Mouse (Mus musculus): Measurements from ENCODE around the gene Serpinc1. TPM values are rescaled to one million over a fixed set of nuclear protein-coding genes. Genes with fewer than 3 reads are reported as not detected.

The Serpinc1 gene
- total and polyA plus RNA-seq, 2 experiments from 2014 or later: 0.05 to 2.6 TPM

DNA sequence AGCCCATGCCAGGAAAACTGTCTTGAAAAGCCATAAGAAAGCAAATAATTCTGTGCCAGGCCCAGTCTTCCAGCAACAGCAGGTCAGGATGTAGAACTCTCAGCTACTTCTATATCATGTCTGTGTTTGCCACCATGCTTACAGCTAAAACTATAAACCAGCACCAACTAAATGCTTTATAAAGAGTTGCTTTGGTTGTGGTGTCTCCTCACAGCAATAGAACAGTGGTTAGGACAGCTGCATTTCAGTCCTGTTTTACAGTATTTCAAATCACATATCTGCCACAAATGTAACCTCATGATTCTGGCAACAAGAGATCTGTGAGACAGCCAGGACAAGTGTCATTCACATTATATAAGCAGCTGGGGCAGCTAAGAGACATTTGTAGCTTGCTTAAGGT is 62.5 kb downstream of the Serpinc1 start:
- Histone ChIP-seq H3K4me3 (ENCODE audit: low read length) (no peak overlapping the region), H3K9me3 (ENCODE audit: low read length) (no peaks in the 10 kb centered on the region), H3K9ac (replicated peaks; ENCODE audit: low read length) (no peak overlapping the region), H3K4me2 (ENCODE audit: low read depth, low read length) (no peak overlapping the region), H3K27ac (0 out of 2 replicates have a peak overlapping the region, but pooled peaks have one; percentile 45), H3K36me3 (ENCODE audit: insufficient read depth, low read length) (peaks cover 25% of the 10 kb centered on the region; the same call in 1 of the 2 replicates), H3K27me3 (ENCODE audit: insufficient read depth, low read length) (no peaks in the 10 kb centered on the region), H3K4me1 (ENCODE audit: insufficient read depth, low read length) (peaks cover 11% of the 10 kb centered on the region; the same call in 1 of the 2 replicates)
- ATAC-seq (no peak), DNase-seq (ENCODE audit: low spot score) (no peak)
- TF ChIP-seq CTCF (IDR thresholded peaks at IDR 0.05; ENCODE audit: low read depth): no peak

DNA sequence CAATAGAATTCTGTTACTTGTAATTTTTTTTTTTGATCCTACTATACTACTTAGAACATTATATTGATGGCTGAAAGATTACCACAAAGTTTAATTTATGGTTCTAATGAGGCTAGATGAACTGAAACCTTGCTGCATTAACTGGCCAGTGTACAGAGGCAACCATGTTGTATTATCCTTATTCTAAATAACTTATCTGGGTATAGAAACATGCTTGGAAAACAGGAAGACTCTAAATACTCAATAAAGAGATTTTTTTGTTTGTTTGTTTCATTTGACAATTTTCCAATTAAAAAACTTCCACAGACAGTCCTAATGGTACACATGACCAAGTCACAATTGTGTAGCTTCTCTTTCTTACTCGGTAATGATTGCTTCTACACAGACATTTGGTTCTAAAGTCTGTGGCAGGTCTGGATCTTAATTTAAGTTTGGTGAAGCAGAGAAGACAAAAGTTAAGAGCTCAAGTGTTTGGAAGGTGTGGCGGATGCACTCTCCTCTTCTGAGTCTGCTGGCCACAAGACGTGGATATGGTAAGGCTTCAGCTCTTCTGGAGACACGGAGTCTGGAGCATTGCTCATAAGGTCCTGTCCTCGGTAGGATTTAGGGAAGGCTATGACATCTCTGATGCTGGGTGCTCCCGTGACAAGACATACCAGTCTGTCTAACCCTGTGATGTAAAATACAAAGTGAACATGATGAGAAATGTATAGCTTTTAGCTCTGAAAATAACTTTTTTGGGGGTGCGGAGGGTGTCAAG is 63.1 kb downstream of the Serpinc1 start:
- DNase-seq (ENCODE audit: low spot score) (no peak), ATAC-seq (no peak)
- H3K27ac ChIP-seq: no peak overlapping the region
- H3K4me2 ChIP-seq (ENCODE audit: low read depth, low read length): no peak overlapping the region
- H3K4me3 ChIP-seq (ENCODE audit: low read length): no peak overlapping the region
- no peak for TF ChIP-seq CTCF (IDR thresholded peaks at IDR 0.05; ENCODE audit: low read depth)
- H3K9ac ChIP-seq (replicated peaks; ENCODE audit: low read length): no peak overlapping the region
- peaks cover 30% of the 10 kb centered on the region; the same call in 1 of the 2 replicates for H3K36me3 ChIP-seq (ENCODE audit: insufficient read depth, low read length)
- no peaks in the 10 kb centered on the region for H3K9me3 ChIP-seq (ENCODE audit: low read length)
- H3K4me1 ChIP-seq (ENCODE audit: insufficient read depth, low read length): peaks cover 11% of the 10 kb centered on the region; the same call in 1 of the 2 replicates
- 86% methylated on average over 7 of the region's 7 CpGs for WGBS
- H3K27me3 ChIP-seq (ENCODE audit: insufficient read depth, low read length): no peaks in the 10 kb centered on the region

DNA sequence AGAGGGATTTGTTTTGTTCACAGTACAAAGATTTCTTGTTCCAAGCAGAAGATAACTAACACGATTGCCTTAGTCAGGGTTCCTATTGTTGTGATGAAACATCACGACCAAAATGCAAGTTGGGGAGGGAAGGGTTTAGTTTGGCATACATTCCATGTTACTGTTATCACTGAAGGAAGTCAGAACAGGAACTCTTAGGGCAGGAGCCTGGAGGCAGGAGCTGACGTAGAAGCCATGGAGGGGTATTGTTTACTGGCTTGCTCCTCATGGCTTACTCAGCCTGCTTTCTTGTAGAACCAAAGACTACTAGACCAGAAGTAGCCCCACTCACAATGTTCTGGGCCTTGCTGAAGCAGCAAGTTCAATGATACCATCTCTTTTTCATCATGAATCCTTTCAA is 68.6 kb downstream of the Serpinc1 start:
- DNase-seq (ENCODE audit: low spot score) (no peak), ATAC-seq (no peak)
- no peaks in the 10 kb centered on the region for H3K9me3 ChIP-seq (ENCODE audit: low read length)
- peaks cover 28% of the 10 kb centered on the region; the same call in 1 of the 2 replicates for H3K36me3 ChIP-seq (ENCODE audit: insufficient read depth, low read length)
- no peak overlapping the region for H3K4me3 ChIP-seq (ENCODE audit: low read length)
- H3K4me1 ChIP-seq (ENCODE audit: insufficient read depth, low read length): no peaks in the 10 kb centered on the region
- no peak for TF ChIP-seq CTCF (IDR thresholded peaks at IDR 0.05; ENCODE audit: low read depth)
- H3K27me3 ChIP-seq (ENCODE audit: insufficient read depth, low read length): no peaks in the 10 kb centered on the region
- 93% methylated on average over 3 of the region's 3 CpGs for WGBS
- no peak overlapping the region for H3K9ac ChIP-seq (replicated peaks; ENCODE audit: low read length)
- no peak overlapping the region for H3K27ac ChIP-seq
- H3K4me2 ChIP-seq (ENCODE audit: low read depth, low read length): no peak overlapping the region

Other genes starting within 250 kb of the Serpinc1 start
- gene Rabgap1l, start 185.4 kb upstream of the Serpinc1 start, total RNA-seq (2014; rRNA removed): 70.5 and 78.7 TPM in 2 replicates
- gene Rabgap1l, start 185.4 kb upstream of the Serpinc1 start, polyA plus RNA-seq (2015; fragmentation: Nextera tagmentation; extraction: Ambion mirVana): 24.3 and 28.5 TPM in 2 replicates
- gene Rc3h1, start 72.2 kb upstream of the Serpinc1 start, total RNA-seq (2014; rRNA removed): 20.4 and 21.3 TPM in 2 replicates
- gene Rc3h1, start 72.2 kb upstream of the Serpinc1 start, polyA plus RNA-seq (2015; fragmentation: Nextera tagmentation; extraction: Ambion mirVana): 6.2 and 6.3 TPM in 2 replicates
- gene Zbtb37, start 56.3 kb downstream of the Serpinc1 start, total RNA-seq (2014; rRNA removed): 24.4 and 85.1 TPM in 2 replicates
- gene Zbtb37, start 56.3 kb downstream of the Serpinc1 start, polyA plus RNA-seq (2015; fragmentation: Nextera tagmentation; extraction: Ambion mirVana): 8.4 and 9.6 TPM in 2 replicates
- gene Dars2, start 92.1 kb downstream of the Serpinc1 start, total RNA-seq (2014; rRNA removed): 19.2 and 21.4 TPM in 2 replicates
- gene Dars2, start 92.1 kb downstream of the Serpinc1 start, polyA plus RNA-seq (2015; fragmentation: Nextera tagmentation; extraction: Ambion mirVana): 24.8 and 26.0 TPM in 2 replicates
- gene Cenpl, start 92.1 kb downstream of the Serpinc1 start, total RNA-seq (2014; rRNA removed): 1.0 and 1.2 TPM in 2 replicates
- gene Cenpl, start 92.1 kb downstream of the Serpinc1 start, polyA plus RNA-seq (2015; fragmentation: Nextera tagmentation; extraction: Ambion mirVana): 6.8 and 7.5 TPM in 2 replicates
- 15.1 and 23.3 TPM in 2 replicates for gene Klhl20, start 152.9 kb downstream of the Serpinc1 start, total RNA-seq (2014; rRNA removed)
- 15.0 and 15.4 TPM in 2 replicates for gene Klhl20, start 152.9 kb downstream of the Serpinc1 start, polyA plus RNA-seq (2015; fragmentation: Nextera tagmentation; extraction: Ambion mirVana)
- gene Ankrd45, start 164.1 kb downstream of the Serpinc1 start, total RNA-seq (2014; rRNA removed): 16.0 and 19.2 TPM in 2 replicates
- 24.1 and 24.2 TPM in 2 replicates for gene Ankrd45, start 164.1 kb downstream of the Serpinc1 start, polyA plus RNA-seq (2015; fragmentation: Nextera tagmentation; extraction: Ambion mirVana)
- gene Tex50, start 180.7 kb downstream of the Serpinc1 start, total RNA-seq (2014; rRNA removed): not detected in 2 replicates
- gene Tex50, start 180.7 kb downstream of the Serpinc1 start, polyA plus RNA-seq (2015; fragmentation: Nextera tagmentation; extraction: Ambion mirVana): 0.25 and 0.37 TPM in 2 replicates